Mouse (Mus musculus): ENCODE measurements around the gene Usp11. TPM values are rescaled to one million over a fixed set of nuclear protein-coding genes. Genes with fewer than 3 reads are reported as not detected.

Usp11 gene
- total RNA-seq, 2 experiments from 2014 or later: 109 to 123 TPM

Other genes with a start within 250 kb of the Usp11 start
- under 1 TPM; 0.23 to 0.35 TPM for gene Rgn, start 154.1 kb upstream of the Usp11 start, total RNA-seq (2021)
- gene Rbm10, start 86.4 kb upstream of the Usp11 start, total RNA-seq (2021): 10 to 100 TPM; 45.0 to 45.1 TPM
- gene Ndufb11, start 86.3 kb upstream of the Usp11 start, total RNA-seq (2021): 100 to 1,000 TPM; 146 to 150 TPM
- 100 to 1,000 TPM; 348 to 355 TPM for gene Uba1, start 45.6 kb upstream of the Usp11 start, total RNA-seq (2021)
- gene Cdk16, start 16.0 kb upstream of the Usp11 start, total RNA-seq (2021): 100 to 1,000 TPM; 235 to 249 TPM
- 100 to 1,000 TPM; 186 to 189 TPM for gene Araf, start 93.9 kb downstream of the Usp11 start, total RNA-seq (2021)
- gene Timp1, start 166.3 kb downstream of the Usp11 start, total RNA-seq (2021): 1 to 10 TPM; 1.4 to 1.5 TPM
- 100 to 1,000 TPM; 486 to 496 TPM for gene Syn1, start 217.1 kb downstream of the Usp11 start, total RNA-seq (2021)
- gene Cfp, start 227.6 kb downstream of the Usp11 start, total RNA-seq (2021): 10 to 100 TPM; 12.1 to 12.8 TPM
- 10 to 100 TPM; 49.1 to 58.4 TPM for gene Elk1, start 246.7 kb downstream of the Usp11 start, total RNA-seq (2021)

Data from left cerebral cortex, adult 18-20 months (tissue).